Mouse (Mus musculus) neural tube, embryonic 11.5 days (tissue): Measurements from ENCODE around the gene Lrrc56. TPM values are rescaled to one million over a fixed set of nuclear protein-coding genes. Genes with fewer than 3 reads are reported as not detected.

Experiments
- ATAC-seq: fragments of 200-750 bp; cut with Nextera tagmentation; 2 replicates; pipeline ENCODE4 v1.8.0; 2017; ENCODE audit warnings: moderate number of reproducible peaks, mild to moderate bottlenecking, moderate TSS enrichment, moderate library complexity; ENCODE audit not compliant: insufficient read depth, low FRiP score, low TSS enrichment
- DNase-seq: peaks from one replicate; pipeline ENCODE4 v3.0.0-alpha.2; 2015; ENCODE audit warnings: low spot score
- H3K27ac ChIP-seq: fragments of 300-500 bp; sonication (generic); 2 replicates; pipeline ENCODE4 v1.5.1; 2014; ENCODE audit warnings: low read depth, mild to moderate bottlenecking, low read length
- H3K27me3 ChIP-seq: fragments of 300-500 bp; sonication (generic); 2 replicates; pipeline ENCODE4 v1.6.1; 2014; ENCODE audit warnings: mild to moderate bottlenecking, low read length, mixed read lengths; ENCODE audit not compliant: control insufficient read depth, insufficient read depth
- H3K36me3 ChIP-seq: fragments of 300-500 bp; sonication (generic); 2 replicates; pipeline ENCODE4 v1.6.1; 2014; ENCODE audit warnings: mild to moderate bottlenecking, low read length, moderate library complexity, mixed read lengths; ENCODE audit not compliant: control insufficient read depth, insufficient read depth
- H3K4me1 ChIP-seq: fragments of 300-500 bp; sonication (generic); 2 replicates; pipeline ENCODE4 v1.6.1; 2014; ENCODE audit warnings: low read length, mixed read lengths; ENCODE audit not compliant: control insufficient read depth, insufficient read depth
- H3K4me2 ChIP-seq: fragments of 300-500 bp; sonication (generic); 2 replicates; pipeline ENCODE4 v1.6.1; 2014; ENCODE audit warnings: low read depth, mild to moderate bottlenecking, moderate library complexity
- H3K4me3 ChIP-seq: fragments of 300-500 bp; sonication (generic); 2 replicates; pipeline ENCODE4 v1.5.1; 2014; ENCODE audit warnings: low read depth, low read length
- H3K9ac ChIP-seq: fragments of 300-500 bp; sonication (generic); 2 replicates; pipeline ENCODE4 v1.6.1; 2014; ENCODE audit warnings: mild to moderate bottlenecking, low read length
- H3K9me3 ChIP-seq: fragments of 300-500 bp; sonication (generic); 2 replicates; pipeline ENCODE4 v1.6.1; 2016; ENCODE audit warnings: low read length; ENCODE audit not compliant: control insufficient read depth
- WGBS: fragments of 180-500 bp; shearing (Covaris S2); extraction: QIAGEN DNeasy Blood & Tissue Kit; methylation state at CpG from one replicate; pipeline ENCODE4 v1.1.7; 2014; 5-methylcytosine and 5-hydroxymethylcytosine counted together
- polyA plus RNA-seq: library from polyadenylated mRNA; unstranded; fragments of >200 nt; fragmentation: Nextera tagmentation; extraction: Ambion mirVana; gene quantifications from 2 replicates; pipeline ENCODE4 v1.2.1, GENCODE M21; 2014

The Lrrc56 gene
- polyA plus RNA-seq, 1 experiment from 2014 or later = 9.5 TPM

DNA sequence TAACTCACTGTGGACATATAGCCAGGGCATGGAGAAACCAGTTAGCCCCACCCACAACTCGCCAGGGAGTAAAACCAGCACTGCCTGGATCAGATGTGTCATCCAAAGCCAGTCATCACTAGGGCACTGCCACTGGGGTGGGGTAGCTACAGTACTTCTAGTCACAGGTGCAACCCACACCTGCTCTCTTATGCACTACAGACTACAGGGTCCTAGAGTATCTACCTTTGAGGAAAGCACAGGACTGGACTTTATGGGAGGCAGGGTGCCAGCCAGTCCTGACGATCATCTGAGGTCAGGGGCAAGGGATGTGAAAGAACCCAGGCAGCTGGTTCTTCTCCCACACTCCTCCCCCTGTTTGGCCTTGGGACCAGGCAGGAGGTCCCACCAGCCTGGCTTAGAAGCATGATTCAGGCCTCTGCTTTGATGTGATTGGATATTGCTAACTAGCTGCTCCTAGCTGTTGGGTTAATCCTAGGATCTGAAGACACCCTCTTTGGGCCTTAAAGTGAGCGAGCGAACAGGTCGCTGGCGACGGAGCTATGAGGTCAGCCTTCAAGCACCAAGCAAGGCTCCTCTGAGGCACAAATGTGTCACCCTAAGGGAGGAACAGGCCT is 25.9 kb upstream of the Lrrc56 start:
- Histone ChIP-seq H3K4me2 (peak overlapping the region; percentile 47), H3K27ac (no peak overlapping the region), H3K4me1 (peaks cover 14% of the 10 kb centered on the region), H3K36me3 (no peaks in the 10 kb centered on the region; the same call in 1 of the 2 replicates), H3K27me3 (no peaks in the 10 kb centered on the region), H3K4me3 (peak overlapping the region; percentile 26), H3K9ac (peak overlapping the region; percentile 59), H3K9me3 (no peaks in the 10 kb centered on the region)
- no peak for ATAC-seq
- no peak for DNase-seq
- 23% methylated on average over 7 of the region's 7 CpGs for WGBS

DNA sequence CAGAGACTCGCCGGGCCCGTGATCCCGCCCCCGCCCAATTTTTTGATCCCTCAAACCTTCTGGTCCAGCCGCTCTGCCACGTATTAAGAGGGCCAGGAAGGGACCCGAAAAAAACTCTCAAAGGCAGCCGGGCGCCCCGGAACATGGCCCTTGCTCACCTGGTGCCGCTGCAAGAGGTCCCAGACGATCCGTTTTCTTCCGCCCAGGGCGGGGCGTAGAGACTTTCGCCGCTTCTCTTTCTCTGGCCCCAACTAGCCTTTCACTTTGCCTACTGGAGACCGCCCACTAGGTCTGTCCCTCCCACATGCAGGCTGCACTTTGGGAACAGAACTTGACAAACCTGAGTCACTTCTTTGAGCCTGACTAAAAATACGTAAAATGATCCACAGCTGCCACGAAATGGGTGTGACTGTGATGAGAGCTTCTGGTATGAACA is 25.4 kb upstream of the Lrrc56 start:
- peak overlapping the region; percentile 47 for H3K4me2 ChIP-seq
- no peaks in the 10 kb centered on the region for H3K36me3 ChIP-seq
- H3K27ac ChIP-seq = no peak overlapping the region
- no peaks in the 10 kb centered on the region for H3K27me3 ChIP-seq
- H3K9ac ChIP-seq = peak overlapping the region; percentile 59
- 7% methylated on average over 22 of the region's 22 CpGs for WGBS
- peak overlapping the region; percentile 26 for H3K4me3 ChIP-seq
- peaks cover 17% of the 10 kb centered on the region for H3K4me1 ChIP-seq
- ATAC-seq (no peak), DNase-seq (peak; percentile 24)
- H3K9me3 ChIP-seq = no peaks in the 10 kb centered on the region

DNA sequence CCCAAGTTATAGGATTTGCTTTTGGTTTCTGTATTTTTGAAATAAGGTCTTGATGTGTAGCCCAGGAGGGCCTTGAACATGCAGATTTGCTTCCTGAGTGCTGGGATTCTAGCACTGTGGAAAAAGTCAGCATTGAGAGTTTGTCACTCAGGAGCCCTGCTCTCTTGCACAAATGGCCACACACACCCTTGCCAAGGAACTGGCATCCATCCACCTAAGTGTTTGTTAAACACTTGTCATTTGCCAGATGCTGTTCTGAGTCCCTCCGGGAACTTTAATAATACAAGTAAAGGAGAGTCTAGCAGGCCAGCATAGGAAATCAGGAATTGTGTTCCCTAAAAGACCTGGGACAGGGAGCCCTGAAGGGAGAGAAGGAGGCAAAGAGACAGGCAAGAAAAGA is 24.7 kb upstream of the Lrrc56 start:
- no peaks in the 10 kb centered on the region for H3K9me3 ChIP-seq
- 81% methylated on average over 1 of the region's 1 CpGs for WGBS
- H3K27ac ChIP-seq = no peak overlapping the region
- DNase-seq (no peak), ATAC-seq (no peak)
- H3K4me1 ChIP-seq = peaks cover 17% of the 10 kb centered on the region
- no peak overlapping the region for H3K4me2 ChIP-seq
- H3K9ac ChIP-seq = no peak overlapping the region
- H3K27me3 ChIP-seq = no peaks in the 10 kb centered on the region
- no peak overlapping the region for H3K4me3 ChIP-seq
- H3K36me3 ChIP-seq = no peaks in the 10 kb centered on the region

DNA sequence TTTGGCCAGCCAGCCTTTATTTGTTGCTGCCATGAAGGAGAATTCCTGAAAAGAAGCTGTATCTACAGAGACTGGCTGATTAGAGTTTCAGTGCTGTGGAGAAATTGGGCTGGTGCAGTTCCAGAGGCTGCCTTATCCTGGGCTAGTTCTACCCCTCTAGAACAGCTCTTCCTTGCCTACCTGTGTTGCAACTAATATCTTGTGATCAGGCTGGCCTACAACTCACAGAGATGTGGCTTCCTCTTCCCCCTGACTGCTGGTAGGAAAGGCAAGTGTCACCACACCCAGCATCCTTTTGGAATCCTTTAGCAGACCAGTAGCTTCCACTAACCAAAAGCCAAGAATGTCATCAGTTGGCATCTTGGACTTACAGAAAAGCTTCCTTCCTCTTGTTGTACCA is 24.1 kb upstream of the Lrrc56 start:
- peaks cover 17% of the 10 kb centered on the region for H3K4me1 ChIP-seq
- ATAC-seq (no peak), DNase-seq (no peak)
- H3K9me3 ChIP-seq = no peaks in the 10 kb centered on the region
- H3K27ac ChIP-seq = no peak overlapping the region
- H3K4me3 ChIP-seq = no peak overlapping the region
- H3K4me2 ChIP-seq = no peak overlapping the region
- no peak overlapping the region for H3K9ac ChIP-seq
- H3K27me3 ChIP-seq = no peaks in the 10 kb centered on the region
- H3K36me3 ChIP-seq = no peaks in the 10 kb centered on the region

DNA sequence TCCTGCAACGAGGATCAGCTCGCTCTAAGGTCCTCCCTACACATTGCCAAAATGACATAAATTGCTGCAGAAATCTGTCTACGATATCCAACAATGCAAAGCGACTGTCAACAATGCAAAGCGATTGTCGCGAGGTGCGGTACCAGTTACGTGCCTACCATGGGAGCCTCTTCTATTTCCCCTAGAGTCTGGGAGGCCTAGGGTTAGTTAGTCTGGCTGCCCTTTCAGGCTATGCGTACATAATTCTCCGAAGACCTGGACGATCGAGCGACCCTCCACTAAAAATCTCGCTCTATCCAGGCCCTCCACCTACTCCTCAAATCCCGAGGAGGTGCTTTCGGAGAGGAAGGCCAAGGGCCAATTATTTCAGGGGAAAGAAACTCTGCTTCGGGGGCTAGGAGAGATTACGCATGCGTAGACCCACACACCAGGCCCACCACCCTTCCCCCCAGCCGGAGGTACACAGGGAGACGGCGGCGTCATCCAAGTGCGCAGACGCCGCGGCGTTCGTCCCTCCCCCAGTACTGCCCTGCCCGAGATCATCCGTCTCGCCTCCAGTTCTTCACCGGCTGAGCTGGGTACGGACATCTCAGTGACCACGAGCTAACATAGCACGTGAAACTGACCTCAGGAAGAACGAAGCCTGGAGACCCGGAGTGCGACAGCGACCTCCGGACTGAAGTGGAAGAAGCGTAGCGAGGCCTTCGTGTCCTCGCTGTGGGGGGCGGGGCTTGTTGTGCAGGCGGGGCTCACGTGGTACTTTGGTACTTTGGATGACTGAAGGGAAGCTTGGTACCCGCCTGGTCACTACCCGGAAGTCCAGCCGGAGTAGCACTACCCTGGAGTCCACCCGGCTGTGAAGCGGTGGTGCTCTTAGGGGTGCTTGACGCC is 21.6 kb upstream of the Lrrc56 start, which contains the start of gene Rnh1:
Gene Rnh1, minus strand, starts transcription at position 742 of the 891 bp plus-strand sequence.
- H3K4me3 ChIP-seq = peak within 1 kb of the TSS; percentile 36
- ATAC-seq (peak; percentile 97), DNase-seq (peak; percentile 96)
- no peaks in the 10 kb centered on the region for H3K36me3 ChIP-seq
- H3K4me1 ChIP-seq = peaks cover 17% of the 10 kb centered on the region
- no peaks in the 10 kb centered on the region for H3K9me3 ChIP-seq
- no peaks in the 10 kb centered on the region for H3K27me3 ChIP-seq
- WGBS = 4% methylated on average over 55 of the region's 55 CpGs
- H3K4me2 ChIP-seq = peak within 1 kb of the TSS; percentile 60
- H3K27ac ChIP-seq = peak within 1 kb of the TSS; percentile 79
- peak within 1 kb of the TSS; percentile 47 for H3K9ac ChIP-seq

DNA sequence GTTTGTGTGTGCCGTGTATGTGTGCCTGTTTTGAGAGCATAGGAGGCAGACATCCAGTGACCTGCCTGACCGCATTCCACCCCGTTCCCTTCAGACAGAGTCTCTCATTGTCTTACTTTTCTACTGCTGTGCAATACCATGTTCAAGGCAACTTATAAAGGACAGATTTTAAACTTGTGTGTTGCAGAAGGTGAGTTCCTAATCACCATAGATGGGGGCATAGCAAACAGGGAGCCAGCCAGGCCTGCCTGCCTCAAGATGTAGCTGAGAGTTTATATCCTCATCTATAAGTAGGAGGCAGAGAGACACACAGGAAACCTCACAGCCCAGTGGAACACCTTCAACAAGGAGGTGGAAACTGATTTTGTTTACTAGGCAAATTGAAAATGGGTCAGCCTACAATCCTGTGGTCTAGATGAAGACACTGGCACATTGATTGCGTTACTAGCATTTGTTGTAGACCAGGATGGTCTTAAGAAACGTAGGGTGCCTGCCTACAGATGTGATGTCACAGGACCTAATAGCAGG is 20.6 kb upstream of the Lrrc56 start:
- ATAC-seq (no peak), DNase-seq (peak; percentile 3)
- no peak overlapping the region for H3K27ac ChIP-seq
- H3K4me3 ChIP-seq = 0 out of 2 replicates have a peak overlapping the region, but pooled peaks have one; percentile 36
- no peaks in the 10 kb centered on the region for H3K27me3 ChIP-seq
- peak overlapping the region; percentile 47 for H3K9ac ChIP-seq
- H3K36me3 ChIP-seq = no peaks in the 10 kb centered on the region
- no peaks in the 10 kb centered on the region for H3K9me3 ChIP-seq
- H3K4me2 ChIP-seq = peak overlapping the region; percentile 60
- H3K4me1 ChIP-seq = peaks cover 9% of the 10 kb centered on the region
- WGBS = 87% methylated on average over 5 of the region's 5 CpGs

DNA sequence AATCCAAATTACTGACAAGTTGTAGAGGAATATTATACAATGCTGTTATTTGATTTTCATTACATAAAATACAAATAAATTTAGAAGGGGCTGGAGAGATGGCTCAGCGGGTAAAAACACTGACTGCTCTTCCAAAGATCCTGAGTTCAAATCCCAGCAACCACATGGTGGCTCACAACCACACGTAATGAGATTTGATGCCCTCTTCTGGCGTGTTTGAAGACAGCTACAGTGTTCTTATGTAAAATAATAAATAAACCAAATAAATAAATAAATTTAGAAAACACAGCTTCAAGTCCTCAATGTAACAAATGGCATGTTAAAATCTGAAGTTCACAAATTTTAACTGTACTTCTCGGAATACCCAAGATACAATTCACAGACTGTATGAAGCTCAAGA is 18.9 kb upstream of the Lrrc56 start:
- WGBS = 84% methylated on average over 4 of the region's 4 CpGs
- ATAC-seq = no peak

DNA sequence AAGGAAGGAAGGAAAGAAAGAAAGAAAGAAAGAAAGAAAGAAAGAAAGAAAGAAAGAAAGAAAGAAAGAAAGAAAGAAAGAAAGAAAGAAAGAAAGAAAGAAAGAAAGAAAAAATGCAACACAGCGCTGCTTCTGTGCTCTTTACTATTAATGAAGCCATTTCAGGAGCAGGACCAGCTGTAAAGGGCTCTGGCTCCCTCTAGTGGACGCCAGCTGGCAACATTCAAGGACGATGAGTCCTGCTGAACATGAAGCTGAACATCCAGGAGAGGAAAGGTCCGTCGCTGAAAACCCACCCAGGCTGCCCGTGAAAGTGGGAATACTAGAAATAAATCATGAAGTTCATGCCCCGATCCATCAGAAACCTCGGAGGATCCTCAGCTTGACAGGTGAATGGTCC is 17.8 kb upstream of the Lrrc56 start:
- Histone ChIP-seq H3K4me3 (no peak overlapping the region), H3K4me1 (peaks cover 6% of the 10 kb centered on the region), H3K36me3 (no peaks in the 10 kb centered on the region), H3K4me2 (no peak overlapping the region), H3K9me3 (no peaks in the 10 kb centered on the region), H3K9ac (no peak overlapping the region), H3K27me3 (no peaks in the 10 kb centered on the region), H3K27ac (no peak overlapping the region)
- 3% methylated on average over 8 of the region's 8 CpGs for WGBS
- DNase-seq (peak; percentile 86), ATAC-seq (no peak)

More for the DNA sequence above, 18.9 kb upstream of the Lrrc56 start:
- Histone ChIP-seq H3K9me3 (no peaks in the 10 kb centered on the region), H3K4me1 (peaks cover 6% of the 10 kb centered on the region), H3K9ac (no peak overlapping the region), H3K36me3 (no peaks in the 10 kb centered on the region), H3K4me3 (no peak overlapping the region), H3K4me2 (no peak overlapping the region), H3K27me3 (no peaks in the 10 kb centered on the region), H3K27ac (no peak overlapping the region)
- DNase-seq = peak; percentile 3
